Mouse (Mus musculus) kidney, adult 2 months (tissue): ENCODE measurements at regions not wholly inside any gene's neighbourhood (a gene's known extent, or its start where the extent isn't known, plus 50 kb on each side); places are given as distances from the start of the nearest gene placed in this dataset.

Experiments
- DNase-seq: peaks from one replicate; pipeline ENCODE4 v3.0.0; 2021
- H3K27ac ChIP-seq: fragments of 200-500 bp; 2 replicates; pipeline ENCODE4 v1.5.1; 2012; ENCODE audit warnings: low read depth, low read length, control low read depth, inconsistent platforms; ENCODE audit not compliant: insufficient read depth
- H3K27me3 ChIP-seq: fragments of 200-500 bp; replicated peaks from 2 replicates; pipeline ENCODE4 v1.6.1; 2012; ENCODE audit warnings: mild to moderate bottlenecking, moderate library complexity, low read length, inconsistent platforms; ENCODE audit not compliant: control insufficient read depth, insufficient read depth
- H3K36me3 ChIP-seq: fragments of 200-500 bp; 2 replicates; pipeline ENCODE4 v1.6.1; 2012; ENCODE audit warnings: mild to moderate bottlenecking, moderate library complexity, low read length, inconsistent platforms; ENCODE audit not compliant: control insufficient read depth, insufficient read depth
- H3K4me1 ChIP-seq: fragments of 200-500 bp; 2 replicates; pipeline ENCODE4 v1.6.1; 2011; ENCODE audit warnings: low read length; ENCODE audit not compliant: control insufficient read depth, insufficient read depth
- H3K4me3 ChIP-seq: fragments of 200-500 bp; 2 replicates; pipeline ENCODE4 v1.5.1; 2011; ENCODE audit warnings: mild to moderate bottlenecking, low read depth, low read length, control low read depth; ENCODE audit not compliant: insufficient read depth
- CTCF ChIP-seq: fragments of 200-500 bp; conservative IDR thresholded peaks from 2 replicates; pipeline ENCODE4 v1.5.1; 2011; ENCODE audit warnings: low read depth, mild to moderate bottlenecking, control low read depth, low read length, moderate library complexity, mixed read lengths; ENCODE audit not compliant: insufficient read depth, insufficient read length
- POLR2A ChIP-seq: fragments of 200-500 bp; IDR thresholded peaks from one replicate; pipeline ENCODE4 v1.6.1; 2011; ENCODE audit warnings: low read depth, low read length, control low read depth
- WGBS: fragments of 180-500 bp; shearing (Covaris S2); methylation state at CpG from one replicate; pipeline ENCODE4 v1.1.7; 2018; 5-methylcytosine and 5-hydroxymethylcytosine counted together

GRCm38 (mm10) chr7:95852630-95853029 lies 318.4 kb upstream of the Tenm4 start:
- Histone ChIP-seq H3K4me1 (no peaks in the 10 kb centered on the region), H3K36me3 (no peaks in the 10 kb centered on the region), H3K27ac (no peak overlapping the region), H3K27me3 (no peaks in the 10 kb centered on the region), H3K4me3 (no peak overlapping the region)
- TF ChIP-seq POLR2A = no peak
- TF ChIP-seq CTCF = no peak
- WGBS = 76% methylated on average over 6 of the region's 6 CpGs
- no peak for DNase-seq

- H3K27me3 ChIP-seq = no peaks in the 10 kb centered on the region
- H3K4me3 ChIP-seq = no peak overlapping the region
- H3K36me3 ChIP-seq = no peaks in the 10 kb centered on the region
- WGBS = 48% methylated on average over 6 of the region's 6 CpGs
- peak; percentile 12 for DNase-seq
- no peak for TF ChIP-seq POLR2A
- TF ChIP-seq CTCF = no peak
- no peak overlapping the region for H3K27ac ChIP-seq
- no peaks in the 10 kb centered on the region for H3K4me1 ChIP-seq
Observed at GRCm38 (mm10) chr7:95853225-95853812, 317.7 kb upstream of the Tenm4 start.

- H3K4me3 ChIP-seq = no peak overlapping the region
- no peaks in the 10 kb centered on the region for H3K27me3 ChIP-seq
- H3K36me3 ChIP-seq = no peaks in the 10 kb centered on the region
- TF ChIP-seq POLR2A = no peak
- TF ChIP-seq CTCF = no peak
- no peaks in the 10 kb centered on the region for H3K4me1 ChIP-seq
- H3K27ac ChIP-seq = no peak overlapping the region
- no peak for DNase-seq
Observed at GRCm38 (mm10) chr7:95858247-95858646, 312.8 kb upstream of the Tenm4 start.

GRCm38 (mm10) chr7:95864233-95864632 lies 306.8 kb upstream of the Tenm4 start:
- peak; percentile 17 for DNase-seq
- H3K36me3 ChIP-seq = no peaks in the 10 kb centered on the region
- H3K4me1 ChIP-seq = no peaks in the 10 kb centered on the region
- WGBS = 36% methylated on average over 3 of the region's 3 CpGs
- no peak overlapping the region for H3K4me3 ChIP-seq
- H3K27me3 ChIP-seq = no peaks in the 10 kb centered on the region
- no peak overlapping the region for H3K27ac ChIP-seq
- TF ChIP-seq CTCF (no peak), POLR2A (no peak)

GRCm38 (mm10) chr7:95865270-95865669 lies 305.8 kb upstream of the Tenm4 start:
- no peak for DNase-seq
- Histone ChIP-seq H3K27ac (no peak overlapping the region), H3K4me1 (no peaks in the 10 kb centered on the region), H3K27me3 (no peaks in the 10 kb centered on the region), H3K4me3 (no peak overlapping the region), H3K36me3 (no peaks in the 10 kb centered on the region)
- 50% methylated on average over 3 of the region's 3 CpGs for WGBS
- TF ChIP-seq CTCF (no peak), POLR2A (no peak)

GRCm38 (mm10) chr7:95868753-95869152 lies 302.3 kb upstream of the Tenm4 start:
- 84% methylated on average over 6 of the region's 6 CpGs for WGBS
- Histone ChIP-seq H3K27ac (no peak overlapping the region), H3K4me3 (no peak overlapping the region), H3K36me3 (no peaks in the 10 kb centered on the region), H3K27me3 (no peaks in the 10 kb centered on the region), H3K4me1 (no peaks in the 10 kb centered on the region)
- TF ChIP-seq POLR2A (no peak), CTCF (no peak)
- no peak for DNase-seq

GRCm38 (mm10) chr7:95880576-95881267 lies 290.3 kb upstream of the Tenm4 start:
- 83% methylated on average over 3 of the region's 3 CpGs for WGBS
- H3K4me3 ChIP-seq = no peak overlapping the region
- TF ChIP-seq POLR2A = no peak
- TF ChIP-seq CTCF = no peak
- no peaks in the 10 kb centered on the region for H3K27me3 ChIP-seq
- no peaks in the 10 kb centered on the region for H3K4me1 ChIP-seq
- H3K27ac ChIP-seq = no peak overlapping the region
- H3K36me3 ChIP-seq = no peaks in the 10 kb centered on the region
- DNase-seq = no peak
